Mouse (Mus musculus) small intestine, adult 2 months (tissue): ENCODE results near the gene Snx32.

ENCODE experiments used
- CTCF ChIP-seq: fragments of 200-500 bp; IDR thresholded peaks from 2 replicates; pipeline ENCODE4 v1.5.1; 2012; ENCODE audit warnings: low read depth, mild to moderate bottlenecking, control low read depth, inconsistent platforms, low read length, moderate library complexity, mixed read lengths; ENCODE audit not compliant: insufficient replicate concordance, insufficient read length; ENCODE audit errors: extremely low read depth
- POLR2A ChIP-seq: fragments of 200-500 bp; IDR thresholded peaks from 2 replicates; pipeline ENCODE4 v1.6.1; 2012; ENCODE audit warnings: low read depth, mild to moderate bottlenecking, control low read depth, inconsistent platforms, low read length, moderate library complexity

- TF ChIP-seq CTCF (no peak), POLR2A (no peak)
These were observed 38.5 kb downstream of the Snx32 start for GRCm38 (mm10) chr19:5471846-5472245.
